Mouse (Mus musculus) myocyte (in vitro differentiated cells): ENCODE measurements around the gene Calml4.

Experiments used
- CEBPB ChIP-seq: IDR thresholded peaks from 2 replicates; pipeline ENCODE4 v1.6.1; 2011; ENCODE audit warnings: mild to moderate bottlenecking, moderate library complexity; ENCODE audit not compliant: poor library complexity, insufficient read depth, severe bottlenecking
- E2F4 ChIP-seq: IDR thresholded peaks from one replicate; pipeline ENCODE4 v1.6.1; 2011; ENCODE audit warnings: mild to moderate bottlenecking, control low read depth, moderate library complexity; ENCODE audit not compliant: insufficient read depth
- MAX ChIP-seq: IDR thresholded peaks from one replicate; pipeline ENCODE4 v1.6.1; 2011; ENCODE audit warnings: low read depth, mild to moderate bottlenecking, control low read depth
- MYOG ChIP-seq, 3 experiments: IDR thresholded peaks; one replicate each; pipeline ENCODE4 v1.6.1; 2011; ENCODE audit warnings: control low read depth in 2 of 3, low read depth in 2 of 3, mild to moderate bottlenecking in 2 of 3; ENCODE audit not compliant: insufficient read length in 2 of 3, control insufficient read depth in 1 of 3, insufficient read depth in 1 of 3
- POLR2A ChIP-seq: IDR thresholded peaks from one replicate; pipeline ENCODE4 v1.6.1; 2011; ENCODE audit warnings: low read depth, mild to moderate bottlenecking, control low read depth, moderate library complexity; ENCODE audit not compliant: insufficient read length
- POLR2AphosphoS2 ChIP-seq: IDR thresholded peaks from one replicate; pipeline ENCODE4 v1.6.1; 2011; ENCODE audit warnings: low read depth, control low read depth; ENCODE audit not compliant: insufficient read length
- REST ChIP-seq: IDR thresholded peaks from one replicate; pipeline ENCODE4 v1.6.1; 2011; ENCODE audit warnings: mild to moderate bottlenecking, control low read depth, moderate library complexity; ENCODE audit not compliant: insufficient read depth, insufficient read length
- SRF ChIP-seq: IDR thresholded peaks from one replicate; pipeline ENCODE4 v1.6.1; 2011; ENCODE audit warnings: low read depth; ENCODE audit not compliant: control insufficient read depth, insufficient read length
- TCF12 ChIP-seq: IDR thresholded peaks from one replicate; pipeline ENCODE4 v1.6.1; 2011; ENCODE audit warnings: mild to moderate bottlenecking, control low read depth; ENCODE audit not compliant: poor library complexity, insufficient read depth, severe bottlenecking
- TCF3 ChIP-seq: IDR thresholded peaks from one replicate; pipeline ENCODE4 v1.6.1; 2011; ENCODE audit warnings: low read depth, control low read depth; ENCODE audit not compliant: insufficient read length
- USF1 ChIP-seq: IDR thresholded peaks from one replicate; pipeline ENCODE4 v1.6.1; 2011; ENCODE audit warnings: low read depth, mild to moderate bottlenecking, control low read depth, moderate library complexity

DNA sequence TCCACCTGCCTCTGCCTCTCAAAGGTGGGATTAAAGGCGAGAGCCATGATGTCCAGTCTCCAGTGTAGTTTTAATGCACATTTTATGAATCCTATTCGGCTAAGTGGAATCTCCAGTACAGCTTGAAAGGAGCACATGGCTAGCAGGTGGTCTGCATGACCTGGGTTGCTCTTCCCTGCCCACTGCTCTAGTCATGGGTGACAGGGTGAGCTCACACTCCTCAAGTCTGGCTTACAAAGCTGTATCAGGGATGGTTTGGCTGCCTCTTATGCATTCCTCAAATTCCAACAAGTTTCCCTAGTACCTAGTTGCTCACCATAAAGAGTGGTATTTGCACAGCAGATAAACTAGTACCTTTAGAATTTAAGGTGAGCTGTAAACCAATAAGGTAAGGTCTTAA is 19.9 kb downstream of the Calml4 start:
- no peak for TF ChIP-seq POLR2AphosphoS2
- TF ChIP-seq POLR2A, result no peak
- TF ChIP-seq E2F4, result no peak
- no peak for TF ChIP-seq MYOG (IDR thresholded peaks at IDR 0.05; ENCODE audit: control insufficient read depth in 1 of 3, insufficient read depth in 1 of 3, insufficient read length in 2 of 3, low read depth in 2 of 3)
- TF ChIP-seq TCF12, result no peak
- no peak for TF ChIP-seq REST
- TF ChIP-seq USF1, result no peak
- no peak for TF ChIP-seq MAX
- no peak for TF ChIP-seq CEBPB
- TF ChIP-seq TCF3, result no peak
- TF ChIP-seq SRF, result no peak
